Mouse (Mus musculus) gastrocnemius, postnatal 25 days (tissue): ENCODE data around the gene Il2rb. TPM values are rescaled to one million over a fixed set of nuclear protein-coding genes. Genes with fewer than 3 reads are reported as not detected.
A peak's percentile ranks its signal among the peaks of the same experiment; 100 is the strongest.

Experiments
- DNase-seq: peaks from one replicate; pipeline ENCODE4 v3.0.0; 2022
- total RNA-seq, 2 experiments: library from RNA; stranded (reverse); gene quantifications; 1 replicate in 1 of 2; 2 replicates in 1 of 2; pipeline ENCODE4 v1.2.3; 2021

Il2rb gene
- total RNA-seq, 2 experiments from 2014 or later, result not detected

DNA sequence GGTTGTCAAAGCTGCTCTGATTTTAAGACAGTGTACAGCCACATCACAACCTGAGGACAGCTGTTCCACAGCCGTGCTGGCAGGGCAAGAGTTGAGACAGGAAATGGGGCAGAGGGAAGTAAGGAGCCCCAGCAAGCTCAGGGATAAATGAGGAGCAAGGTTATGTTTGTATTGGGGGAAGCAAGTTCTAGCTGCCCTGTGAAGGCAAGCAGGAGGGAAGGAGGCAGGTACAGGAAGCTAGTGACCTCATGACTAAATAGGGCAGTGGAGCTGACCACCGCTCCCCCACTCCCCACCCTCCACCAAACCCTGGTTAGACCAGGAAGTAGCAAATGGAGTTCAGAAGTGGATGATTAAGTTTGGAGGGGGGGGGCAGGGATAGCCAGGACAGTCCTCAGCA lies 14.1 kb downstream of the Il2rb start:
- DNase-seq, result no peak

DNA sequence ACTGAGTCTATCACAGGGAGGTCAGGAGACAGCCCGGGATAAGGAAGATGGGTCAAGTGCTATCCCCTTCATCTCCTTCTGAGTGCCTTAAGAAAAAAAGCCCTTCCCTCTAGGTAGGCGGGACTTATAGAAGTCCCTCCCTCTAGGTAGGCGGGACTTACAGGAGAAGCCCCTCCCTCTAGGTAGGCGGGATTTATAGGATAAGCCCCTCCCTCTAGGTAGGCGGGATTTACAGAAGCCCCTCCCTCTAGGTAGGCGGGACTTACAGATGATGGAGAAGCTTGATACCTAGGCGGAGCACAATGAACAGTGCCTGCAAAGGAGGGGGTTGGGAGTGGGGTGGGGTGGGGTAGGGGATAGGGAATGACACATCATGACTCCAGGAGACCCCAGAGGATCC lies 15.0 kb downstream of the Il2rb start:
- DNase-seq, result no peak

DNA sequence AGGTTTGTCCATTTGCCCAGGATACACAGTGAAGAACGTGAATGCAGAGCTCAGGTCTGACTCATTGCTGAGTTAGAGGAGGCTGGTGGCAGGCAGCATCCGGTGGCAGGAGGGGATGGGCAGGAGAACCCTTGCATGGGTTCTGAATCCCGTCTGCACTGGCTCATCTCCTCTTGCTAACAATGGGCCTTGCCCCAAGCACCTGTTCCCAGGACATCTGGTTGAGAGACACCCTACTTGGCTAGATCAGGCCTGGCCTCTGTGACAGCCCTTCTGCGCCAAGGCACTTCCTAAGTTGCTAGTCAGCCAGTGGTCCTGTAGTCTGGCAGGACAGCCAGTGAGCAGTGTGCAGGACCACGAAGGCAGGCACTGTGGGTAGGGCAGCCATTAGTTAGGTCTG lies 15.6 kb downstream of the Il2rb start:
- peak; percentile 20 for DNase-seq

DNA sequence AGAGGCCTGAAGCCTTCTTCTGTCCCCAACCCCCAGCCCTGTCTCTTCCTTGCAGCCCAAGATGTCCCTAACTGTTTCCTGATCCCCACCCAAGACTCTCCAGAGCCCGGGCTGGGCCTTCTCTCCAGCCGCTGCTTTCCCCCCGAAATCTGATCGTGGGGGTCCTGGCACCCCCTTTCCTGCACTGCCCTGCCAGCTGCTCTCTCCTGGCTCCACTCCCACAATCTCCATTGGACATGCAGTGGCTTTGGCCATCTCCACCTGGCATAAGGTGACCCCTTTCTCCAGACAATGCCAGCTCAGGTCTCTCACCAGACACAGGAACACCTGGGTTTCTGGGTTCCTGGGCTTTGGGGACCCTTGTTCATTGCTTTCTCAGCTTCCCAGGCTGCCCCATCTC lies 17.0 kb downstream of the Il2rb start:
- no peak for DNase-seq

DNA sequence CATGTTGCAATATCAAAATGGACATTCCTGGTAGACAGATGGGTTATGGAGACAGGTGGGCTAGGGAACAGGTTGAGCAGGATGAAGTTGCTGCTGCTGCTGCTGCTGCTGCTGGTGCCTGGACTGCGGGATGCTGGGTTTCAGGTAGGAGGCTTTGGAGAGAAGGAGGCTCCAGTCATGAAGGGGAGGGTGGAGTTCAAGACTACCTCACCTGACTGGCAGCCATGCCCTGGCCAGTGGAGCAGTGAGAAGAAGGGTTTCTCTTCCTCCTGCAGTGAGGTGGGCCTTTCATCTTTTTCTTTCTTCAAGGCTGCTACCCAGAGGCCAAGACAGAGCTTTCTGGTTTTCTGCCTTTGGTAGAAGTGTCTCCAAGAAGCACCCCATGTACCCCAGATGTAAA lies 18.2 kb downstream of the Il2rb start:
- no peak for DNase-seq

DNA sequence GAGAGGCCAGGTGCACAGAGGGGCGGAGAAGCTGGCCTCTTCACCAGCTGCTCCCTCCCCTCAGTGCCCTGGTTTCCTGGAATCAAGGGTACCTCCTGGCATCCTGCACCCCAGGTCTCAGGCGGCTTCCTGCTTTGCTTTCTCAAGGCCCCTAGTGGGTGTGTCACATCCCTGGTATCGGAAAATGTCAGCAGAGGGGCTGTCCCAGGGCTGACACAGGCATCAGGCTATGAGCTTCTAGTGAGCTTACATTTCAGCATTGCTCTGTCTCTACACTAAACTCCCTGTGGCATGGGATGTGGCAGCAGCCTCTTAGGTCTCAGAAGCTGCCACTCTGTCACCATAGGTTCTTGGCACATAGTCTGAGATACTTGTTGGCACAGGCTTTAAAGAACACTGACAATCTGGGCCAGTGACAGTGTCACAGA lies 19.5 kb downstream of the Il2rb start:
- no peak for DNase-seq

DNA sequence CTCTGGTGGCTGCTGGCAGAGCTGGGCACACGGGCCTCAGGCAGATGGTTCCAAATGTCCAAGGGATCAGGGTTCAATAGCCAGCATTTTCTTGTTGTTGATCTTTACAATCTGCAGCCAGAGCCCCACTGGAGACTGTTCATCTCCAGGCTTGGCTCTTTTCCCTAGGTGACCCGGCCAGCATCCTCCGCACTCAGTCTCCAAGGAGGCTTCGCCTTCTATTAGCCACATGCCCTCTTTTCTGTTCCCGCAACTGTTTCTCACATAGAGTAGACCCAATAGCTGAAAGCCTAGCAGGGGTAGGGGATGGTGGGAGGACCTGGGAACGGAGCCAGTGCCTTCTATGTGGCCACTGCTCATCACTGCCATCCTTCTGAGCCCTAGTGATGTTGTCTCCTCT lies 21.6 kb downstream of the Il2rb start:
- DNase-seq, result no peak

DNA sequence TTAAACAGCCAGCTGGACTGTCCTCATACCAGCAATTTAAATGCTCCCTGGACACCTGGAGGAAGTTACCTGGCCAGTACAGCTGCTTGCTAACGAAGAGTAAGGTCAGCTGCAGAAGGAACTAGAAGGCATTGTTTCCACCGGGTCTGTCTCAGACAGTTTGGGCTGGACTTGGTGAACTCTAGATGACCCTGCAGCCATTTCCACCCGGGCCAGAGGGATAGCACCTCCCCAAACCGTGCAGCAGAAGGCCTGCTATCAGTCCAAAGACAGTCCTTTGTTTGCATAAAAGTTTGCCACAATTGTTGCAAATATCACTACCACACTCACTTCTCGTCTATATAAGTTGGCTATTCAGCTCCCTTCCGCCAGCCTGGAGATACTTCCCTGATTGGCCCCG lies 23.2 kb downstream of the Il2rb start:
- DNase-seq, result no peak

DNA sequence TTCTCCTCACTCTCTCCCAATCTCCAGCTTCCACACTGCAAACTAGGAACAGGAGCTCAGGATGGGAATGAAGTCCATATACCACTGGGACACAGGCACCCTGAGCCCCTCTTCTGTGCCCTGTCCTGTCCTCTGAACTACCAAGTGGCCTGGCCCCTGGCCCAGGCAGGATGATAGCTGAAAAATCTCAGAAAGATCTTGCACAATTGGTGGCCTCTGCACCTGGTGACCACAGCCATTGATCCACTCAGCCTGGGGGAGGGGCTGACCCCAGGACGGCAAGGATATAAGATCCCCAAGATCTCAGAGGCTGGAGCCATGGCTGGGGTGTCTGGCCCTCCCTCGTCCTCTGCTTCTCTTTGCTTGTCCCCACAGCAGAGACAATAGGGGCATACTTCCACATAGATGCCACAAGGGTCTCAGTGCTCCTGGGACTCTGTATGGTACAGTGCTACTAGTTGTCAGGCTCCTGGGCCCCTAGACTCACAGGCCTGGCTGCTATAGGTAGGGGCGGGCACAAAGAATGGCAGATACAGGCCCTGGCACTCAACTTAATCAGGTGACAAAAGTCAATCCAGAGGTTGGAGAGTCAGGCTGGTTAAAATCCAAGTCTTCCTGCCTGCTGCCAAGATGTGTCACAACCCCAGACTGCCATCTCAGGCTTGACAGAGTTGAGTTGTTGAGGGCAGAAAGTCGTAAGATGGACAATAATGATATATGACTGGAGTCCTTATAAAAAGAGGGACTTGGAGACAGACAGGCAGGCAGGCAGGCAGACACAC lies 24.4 kb downstream of the Il2rb start:
- no peak for DNase-seq

DNA sequence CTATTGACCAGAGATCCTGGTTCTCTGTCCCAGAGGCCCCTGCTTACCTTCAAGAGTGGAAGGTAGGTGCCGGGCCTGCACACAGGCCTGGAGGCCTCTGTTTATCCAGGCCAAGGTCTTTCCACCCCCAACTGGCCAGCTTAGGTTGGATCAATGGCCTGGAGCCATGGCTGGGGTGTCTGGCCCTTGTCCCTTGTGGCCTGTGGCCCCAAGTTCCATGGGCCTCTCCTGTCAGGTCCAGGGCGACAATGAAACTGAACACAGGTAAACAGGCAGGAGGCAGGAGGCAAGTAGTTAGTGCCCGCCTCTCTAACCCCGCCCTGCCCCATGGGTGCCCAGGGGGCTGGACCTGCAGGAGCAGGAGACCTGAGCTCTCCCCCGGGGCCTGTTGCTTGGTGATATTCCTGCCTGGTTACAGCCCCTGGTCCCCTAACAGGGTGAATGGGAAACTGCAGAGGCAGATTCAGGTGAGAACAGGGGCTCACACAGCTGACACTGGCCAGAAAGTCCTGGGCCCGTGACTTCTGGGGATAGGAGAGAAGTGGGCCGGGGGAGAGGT lies 26.6 kb downstream of the Il2rb start, which contains the start of gene Tmprss6:
Gene Tmprss6, minus strand, starts transcription at position 256 of the 559 bp plus-strand sequence.
- DNase-seq, result no peak

DNA sequence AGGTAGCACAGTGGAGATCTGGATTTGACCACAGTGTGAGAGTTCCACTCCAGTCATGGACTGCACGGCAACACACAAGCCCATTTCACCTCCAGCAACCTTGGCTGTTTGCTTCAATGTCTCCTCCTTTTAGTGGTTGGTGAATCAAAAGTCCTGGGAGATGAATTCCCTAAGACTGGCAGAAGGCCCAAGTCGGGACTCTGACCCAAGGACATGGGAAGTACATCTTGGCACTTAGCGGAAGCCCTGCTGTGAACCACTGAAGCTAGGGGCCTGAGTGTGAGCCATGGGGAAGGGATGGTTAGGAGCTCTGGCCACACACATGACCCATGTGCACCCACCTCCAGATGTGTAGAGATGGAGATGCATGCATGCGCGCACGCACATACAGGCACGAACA lies 27.5 kb downstream of the Il2rb start:
- DNase-seq, result no peak

DNA sequence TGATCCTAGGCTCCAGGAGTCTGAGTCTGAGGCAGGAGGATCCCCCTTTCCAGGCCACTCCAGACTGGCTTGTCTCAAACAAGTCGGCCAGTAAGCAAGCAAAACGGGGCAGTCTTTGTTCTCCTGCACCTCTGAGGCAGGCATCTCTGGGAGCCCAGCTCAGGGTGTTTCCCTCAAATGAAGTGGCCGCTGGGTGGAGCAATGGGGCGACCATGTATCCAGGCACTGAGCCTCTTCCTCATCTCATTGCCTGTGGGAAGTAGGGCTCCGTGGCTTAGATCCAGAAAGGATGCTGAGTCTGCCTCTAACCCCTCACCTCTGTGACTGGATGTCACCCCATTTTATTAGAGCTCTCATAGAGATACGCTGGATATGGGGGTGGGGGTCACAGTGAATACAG lies 28.3 kb downstream of the Il2rb start:
- no peak for DNase-seq

DNA sequence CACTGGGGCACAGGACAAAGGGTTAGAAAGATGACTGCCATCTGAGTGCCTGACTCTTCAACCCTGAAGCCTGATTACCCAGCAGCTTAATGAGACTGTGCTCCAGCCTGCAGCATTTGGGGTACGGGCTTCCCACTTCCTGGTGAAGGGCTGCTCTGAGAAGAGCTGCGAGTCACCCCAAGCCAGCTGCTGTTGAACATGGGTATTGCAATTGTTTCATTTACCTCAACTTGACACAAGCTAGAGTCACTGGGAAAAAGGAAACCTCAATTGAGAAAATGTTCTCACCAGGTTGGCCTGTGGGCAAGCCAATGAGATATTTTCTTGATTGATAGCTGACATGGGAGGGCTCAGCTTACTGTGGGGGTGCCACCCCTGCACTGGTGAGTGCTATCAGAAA lies 32.1 kb downstream of the Il2rb start:
- no peak for DNase-seq

DNA sequence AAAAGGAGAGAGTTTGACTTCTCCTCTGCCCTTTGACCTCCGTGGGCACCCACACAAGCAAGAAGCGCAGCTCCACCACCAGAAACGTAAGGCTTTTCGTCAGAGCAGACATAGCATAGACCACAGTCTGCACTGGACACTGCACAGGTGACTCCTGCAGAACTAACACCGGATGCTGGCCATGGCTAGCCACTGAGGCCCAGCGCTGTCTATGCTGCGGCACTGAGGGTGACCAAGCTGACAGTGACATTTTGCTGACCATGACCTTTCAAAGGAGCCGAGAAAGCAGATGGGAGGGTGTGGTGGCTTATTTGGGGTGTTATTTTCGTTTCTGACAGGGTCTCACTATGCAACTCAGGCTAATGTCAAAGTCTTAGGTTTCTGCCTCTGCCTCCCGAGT lies 37.9 kb downstream of the Il2rb start:
- DNase-seq, result no peak

DNA sequence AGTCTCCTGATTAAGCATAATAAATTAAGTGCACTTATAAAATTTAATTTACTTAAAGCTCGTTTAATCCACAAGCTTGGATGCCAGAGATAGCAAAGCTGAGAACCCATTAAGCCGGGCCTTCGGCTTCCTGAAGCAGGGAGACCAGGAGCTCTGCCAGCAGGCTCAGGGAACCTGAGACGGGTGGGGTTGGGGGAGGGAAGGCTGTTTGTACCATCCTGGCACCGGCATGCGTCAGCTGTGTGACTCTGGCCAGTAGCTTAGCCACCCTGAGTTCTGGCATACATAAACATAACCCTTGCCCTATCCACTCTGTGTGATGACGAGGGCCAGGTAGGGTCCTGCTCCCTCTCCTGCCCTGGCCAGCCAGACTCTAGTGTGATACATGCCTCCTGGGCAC lies 39.0 kb downstream of the Il2rb start:
- peak; percentile 69 for DNase-seq

DNA sequence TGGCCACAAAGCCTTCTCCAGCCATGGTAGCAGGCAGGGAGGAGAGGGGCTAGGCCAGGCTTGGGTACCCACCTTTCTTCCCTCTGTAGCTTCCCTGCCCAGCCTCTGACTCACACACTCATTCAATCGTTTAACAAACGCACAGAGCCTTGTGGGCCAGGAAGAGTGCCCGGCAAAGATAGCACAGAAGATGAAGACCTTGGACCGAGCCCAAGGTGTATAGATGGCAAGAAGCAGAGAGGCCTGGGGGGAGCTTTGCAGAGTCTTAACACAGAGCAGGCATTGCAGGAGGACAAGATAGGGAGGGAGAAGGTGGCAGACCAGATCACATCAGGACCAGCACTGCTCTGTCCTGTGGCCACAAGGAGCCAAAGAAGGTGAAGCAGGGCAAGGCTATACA lies 39.9 kb downstream of the Il2rb start:
- no peak for DNase-seq

DNA sequence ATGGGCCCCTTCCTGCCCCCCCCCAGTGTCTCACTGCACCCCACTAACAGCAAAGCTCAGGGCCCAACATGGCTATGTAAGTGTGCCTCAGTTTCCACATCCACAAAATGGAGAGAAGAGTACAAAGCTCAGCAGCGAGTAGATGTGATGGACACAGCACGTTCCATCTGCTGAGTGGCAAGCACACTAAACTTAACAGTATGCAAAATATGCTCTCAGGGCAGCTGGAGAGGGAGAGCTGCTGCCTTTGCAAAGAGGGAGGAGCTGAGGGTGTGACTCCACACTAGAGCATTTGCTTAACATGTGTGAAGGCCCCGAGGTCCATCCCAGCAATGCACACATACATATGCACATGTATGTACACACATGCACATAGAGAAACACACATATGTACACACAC lies 42.1 kb downstream of the Il2rb start:
- DNase-seq, result no peak

DNA sequence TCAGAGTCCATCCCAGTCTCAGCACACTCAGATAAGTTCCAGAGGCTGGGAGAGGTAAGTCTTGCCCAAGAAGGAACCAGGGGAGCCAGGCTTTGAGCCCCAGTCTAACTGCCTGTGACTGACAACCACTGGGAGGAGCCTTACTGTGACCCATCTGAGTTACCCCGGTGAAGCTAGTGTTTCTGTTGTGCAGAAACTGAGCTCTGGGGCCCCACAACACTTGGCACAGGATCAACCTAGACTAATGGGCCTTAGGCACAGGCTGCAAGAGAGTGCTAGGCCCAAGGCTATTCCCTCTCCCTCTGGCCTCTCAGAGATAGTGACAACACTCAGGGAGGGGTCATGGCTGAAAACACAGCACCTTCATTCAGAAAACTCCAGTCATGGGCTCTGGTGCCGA lies 43.9 kb downstream of the Il2rb start:
- DNase-seq, result no peak

DNA sequence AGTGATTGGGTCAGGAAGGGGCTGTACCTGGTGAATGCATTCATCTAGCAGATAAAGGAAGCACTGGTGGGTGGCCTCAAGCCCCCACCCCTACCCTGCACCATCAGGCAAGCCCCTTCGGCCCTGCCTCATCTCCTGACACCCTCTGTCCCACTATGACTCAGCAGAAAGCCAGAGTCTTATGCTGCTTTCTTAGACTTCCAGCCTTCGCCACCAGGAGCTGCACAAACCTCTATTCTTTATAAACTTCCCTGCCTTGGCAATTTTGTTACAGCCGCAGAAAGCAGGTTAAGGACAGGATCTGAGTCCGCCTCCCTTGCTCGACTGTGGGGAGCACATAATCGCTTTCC lies 44.7 kb downstream of the Il2rb start:
- DNase-seq, result no peak

DNA sequence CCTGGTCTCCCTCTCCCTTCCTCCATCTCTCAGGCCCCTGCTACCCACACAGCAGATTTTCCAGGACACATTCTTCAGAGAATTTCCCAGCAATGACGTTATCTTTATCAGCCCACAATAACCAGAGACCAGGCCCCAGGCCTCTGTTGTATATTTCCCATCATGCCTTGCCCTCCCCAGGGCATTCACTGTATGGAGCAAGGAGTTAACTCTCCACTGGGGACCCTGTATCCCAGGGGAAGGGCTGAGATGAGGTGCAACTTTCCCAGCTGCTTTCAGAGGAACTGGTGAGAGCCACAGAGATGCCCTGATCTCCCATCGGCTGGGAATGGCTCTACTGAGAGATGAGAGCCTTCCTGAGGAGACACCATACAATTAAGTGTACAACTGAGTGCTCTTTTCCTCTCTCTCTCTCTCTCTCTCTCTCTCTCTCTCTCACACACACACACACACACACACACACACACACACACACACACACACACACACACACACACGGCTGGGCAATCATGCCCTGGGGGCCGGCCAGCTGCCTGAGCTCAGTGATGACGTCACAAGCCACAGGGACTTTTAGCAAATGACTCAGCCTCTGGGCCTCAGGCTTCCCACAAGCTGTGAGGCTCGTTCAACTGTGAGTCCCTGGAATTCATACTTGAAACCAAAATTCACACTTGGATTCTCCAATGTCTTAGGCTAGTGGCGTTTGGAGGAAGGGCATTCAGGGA lies 45.2 kb downstream of the Il2rb start:
- peak; percentile 64 for DNase-seq

DNA sequence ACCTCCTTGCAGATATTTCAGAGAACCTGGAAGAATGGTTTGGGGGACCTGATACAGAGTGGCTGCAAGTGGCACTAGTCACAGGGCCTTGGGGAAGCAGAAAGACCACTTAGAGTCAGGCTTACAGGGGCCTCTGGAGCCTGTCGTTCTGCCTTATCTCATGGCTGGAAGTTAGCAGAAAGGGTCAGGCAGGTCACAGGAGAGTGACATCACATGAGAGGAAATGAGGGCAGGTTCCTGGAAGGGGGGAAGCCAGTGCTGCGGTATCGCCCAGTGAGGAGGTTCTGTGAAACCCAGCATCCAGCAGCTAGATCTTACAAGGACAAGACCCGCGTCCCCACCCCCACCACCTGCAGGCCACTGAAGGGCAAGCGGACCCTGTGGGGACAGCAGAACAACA lies 45.9 kb downstream of the Il2rb start:
- no peak for DNase-seq

DNA sequence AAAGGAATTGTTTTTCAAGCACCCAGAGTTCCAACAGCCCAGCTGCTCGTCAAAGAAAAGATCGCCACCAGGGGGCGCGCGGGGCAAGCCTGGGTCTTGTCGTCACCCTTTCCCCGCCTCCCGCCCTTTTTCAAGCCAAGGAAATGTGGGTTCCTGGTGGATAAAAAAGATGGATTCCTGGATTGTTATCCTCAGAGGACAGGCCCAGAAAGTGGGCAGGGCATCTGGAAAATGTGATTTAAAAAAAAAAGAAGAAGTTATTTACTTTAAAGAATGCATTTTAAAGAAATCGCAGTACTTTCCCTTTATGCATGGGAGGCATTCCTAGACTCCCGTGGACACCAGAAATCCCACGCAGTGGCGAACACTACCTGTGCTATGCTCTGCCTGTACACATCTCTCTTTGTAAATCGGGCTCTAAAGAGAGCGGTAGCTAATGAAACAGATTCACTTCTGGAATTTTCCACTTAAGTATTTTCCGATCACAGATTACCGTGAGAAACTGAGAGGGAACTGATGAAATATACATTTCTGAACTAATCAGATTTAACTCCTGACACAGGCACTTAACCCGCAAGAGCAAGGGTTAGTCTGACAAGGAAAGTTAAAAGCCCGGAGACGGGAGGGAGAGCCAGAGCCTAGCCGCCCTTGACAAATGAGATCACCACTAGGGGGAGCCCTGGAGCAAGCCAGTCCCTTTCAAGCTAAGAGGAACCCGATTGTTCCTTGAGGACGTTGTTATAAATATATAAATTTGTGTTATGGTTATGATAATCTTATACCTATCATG lies 47.1 kb downstream of the Il2rb start:
- DNase-seq, result peak; percentile 87

DNA sequence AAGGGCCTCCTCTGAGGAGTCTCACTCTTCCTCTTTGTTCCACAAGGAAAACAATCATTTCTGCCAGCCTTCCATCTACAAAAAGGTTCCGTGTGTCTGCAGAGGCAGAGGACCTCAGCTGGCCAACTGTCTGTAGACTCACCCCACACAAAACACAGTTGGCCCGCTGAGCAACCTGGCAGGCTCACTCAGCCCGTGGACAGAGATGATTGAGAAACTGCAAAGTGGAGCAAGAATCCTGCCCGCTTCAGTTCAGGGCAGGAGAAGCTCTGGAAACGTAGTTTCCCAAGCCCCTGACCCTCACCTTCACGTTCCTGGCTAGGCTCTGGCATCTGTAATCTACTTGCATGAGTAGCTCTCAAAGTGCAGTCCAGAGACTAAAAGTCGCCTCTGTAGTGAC lies 48.0 kb downstream of the Il2rb start:
- DNase-seq, result no peak
